Mouse (Mus musculus) brain, embryonic 14.5 days (tissue): ENCODE results near the gene Shisal2b. TPM values are rescaled to one million over a fixed set of nuclear protein-coding genes. Genes with fewer than 3 reads are reported as not detected.

Experiments used
- DNase-seq: peaks from one replicate; pipeline ENCODE4 v3.0.0-alpha.2; 2011; ENCODE audit warnings: low read depth
- CTCF ChIP-seq: fragments of 200-500 bp; IDR thresholded peaks from 2 replicates; pipeline ENCODE4 v1.5.1; 2012; ENCODE audit warnings: inconsistent platforms, mild to moderate bottlenecking, moderate library complexity, borderline replicate concordance; ENCODE audit not compliant: insufficient read depth, insufficient read length; ENCODE audit errors: extremely low read depth
- POLR2A ChIP-seq: fragments of 200-500 bp; IDR thresholded peaks from 2 replicates; pipeline ENCODE4 v1.6.1; 2012; ENCODE audit warnings: mild to moderate bottlenecking, inconsistent platforms, borderline replicate concordance; ENCODE audit not compliant: poor library complexity, insufficient read depth, insufficient read length, severe bottlenecking; ENCODE audit errors: extremely low read depth
- polyA plus RNA-seq: library from polyadenylated mRNA; depleted of rRNA; stranded (reverse); fragments of >200 nt; gene quantifications from 2 replicates; pipeline ENCODE4 v1.2.3, GENCODE M21; 2012; rRNA removed

Gene Shisal2b
- polyA plus RNA-seq, 1 experiment, result 0.41 TPM

DNA sequence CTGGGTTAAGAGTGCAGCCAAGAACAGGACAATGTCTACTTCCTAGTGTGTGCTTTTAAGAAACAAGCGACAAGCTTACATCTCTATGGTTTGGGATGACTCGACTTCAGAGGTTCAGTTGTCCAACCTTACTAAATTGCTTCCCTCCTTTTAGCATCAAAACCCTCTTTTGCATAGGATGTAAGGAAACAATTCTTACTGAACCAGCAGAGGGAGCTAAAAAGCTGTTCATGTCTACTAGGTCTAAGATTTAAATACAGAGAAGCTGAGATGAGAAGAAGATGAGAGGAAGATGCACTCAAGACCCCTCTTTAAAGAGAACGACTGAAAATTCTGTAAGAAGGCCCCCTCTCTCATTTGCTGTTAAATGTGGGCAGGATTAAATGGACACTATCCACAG lies 58.0 kb downstream of the Shisal2b start:
- TF ChIP-seq POLR2A (no peak), CTCF (no peak)
- peak; percentile 85 for DNase-seq

DNA sequence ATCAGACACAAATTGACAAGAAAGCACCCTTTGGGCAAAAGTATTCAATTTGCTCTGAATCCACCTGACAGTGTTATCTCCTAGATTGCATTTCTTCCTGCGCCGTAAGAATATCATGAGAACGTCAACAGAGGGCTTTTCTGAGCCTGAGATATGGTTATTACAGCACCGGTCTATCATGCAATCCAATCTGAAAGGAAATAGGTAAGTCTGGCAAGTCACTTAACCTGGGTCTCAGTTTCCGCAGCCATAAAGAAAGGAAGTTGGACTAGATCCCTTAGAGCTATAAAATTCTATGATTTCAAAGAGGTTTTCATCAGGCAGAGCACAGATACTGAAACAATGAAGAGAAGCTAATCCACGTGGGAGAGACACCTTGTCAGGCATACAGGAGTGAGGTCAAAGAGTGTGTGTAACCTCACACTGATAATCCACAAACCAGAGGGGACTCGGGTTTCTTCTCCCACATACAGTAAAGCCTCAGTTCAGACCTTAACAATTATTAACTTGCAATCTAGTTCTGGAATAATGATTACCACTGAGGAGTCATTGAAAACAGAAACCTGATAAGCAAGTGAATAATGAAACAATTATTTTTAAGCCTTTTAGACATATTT lies 64.0 kb downstream of the Shisal2b start:
- DNase-seq, result no peak
- no peak for TF ChIP-seq CTCF
- no peak for TF ChIP-seq POLR2A

DNA sequence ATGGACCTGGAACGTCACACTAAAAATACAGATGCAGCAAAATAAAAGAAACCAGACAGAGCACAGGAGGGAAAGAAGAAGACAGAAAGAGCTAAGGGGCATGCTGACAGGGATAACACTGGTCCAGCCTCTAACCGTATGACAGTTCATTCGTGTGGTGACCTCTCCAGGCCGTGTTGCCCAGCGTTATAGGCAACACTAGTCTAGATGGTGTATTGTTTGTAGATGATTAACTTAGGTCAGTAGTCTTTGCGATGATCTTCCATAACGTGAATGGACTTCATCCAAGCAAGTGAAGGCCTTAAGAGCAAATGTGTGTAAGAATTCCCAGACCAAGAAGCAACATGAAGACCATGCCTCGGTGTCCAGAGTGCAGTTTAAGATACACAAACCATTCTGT lies 64.6 kb downstream of the Shisal2b start:
- no peak for DNase-seq
- TF ChIP-seq POLR2A (no peak), CTCF (no peak)

Other genes with a start within 250 kb of the Shisal2b start
- gene Srek1ip1, start 71.4 kb downstream of the Shisal2b start, polyA plus RNA-seq, result 22.2 and 22.5 TPM in 2 replicates
- gene Cwc27, start 46.8 kb downstream of the Shisal2b start, polyA plus RNA-seq, result 10.4 and 12.3 TPM in 2 replicates
- gene Rgs7bp, start 191.0 kb upstream of the Shisal2b start, polyA plus RNA-seq, result 3.3 and 5.0 TPM in 2 replicates
- not detected in 2 replicates for gene 4933425L06Rik, start 218.2 kb upstream of the Shisal2b start, polyA plus RNA-seq